ENCODE assay signal across 22 mouse cellular contexts in the genomic region with DNA sequence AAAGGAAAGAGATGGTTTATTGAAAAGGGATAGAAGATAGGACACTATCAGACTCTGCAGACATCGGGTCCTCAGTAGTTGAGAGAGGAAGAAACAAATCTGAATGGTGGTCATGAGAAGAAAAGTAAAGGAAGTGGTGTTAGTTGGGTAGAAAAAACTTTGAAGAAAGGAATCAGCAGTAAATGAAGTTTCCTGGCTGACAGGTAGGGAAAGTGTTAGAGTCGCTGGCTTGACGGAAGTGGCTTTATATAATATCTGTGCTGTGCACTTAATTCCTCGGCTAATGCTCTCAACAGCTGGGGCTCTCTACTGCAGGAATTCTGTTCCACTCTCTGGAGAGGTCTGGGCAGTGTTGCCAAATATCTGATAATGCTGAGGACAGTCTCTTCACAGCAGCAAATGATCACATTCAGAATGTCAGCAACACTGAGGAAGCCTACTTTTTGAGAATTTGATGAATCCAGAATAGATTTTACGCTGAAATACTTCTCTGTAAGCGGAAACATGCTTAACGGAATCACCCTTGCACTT. TPM values are rescaled to one million over a fixed set of nuclear protein-coding genes. Genes with fewer than 3 reads are reported as not detected.
A peak's percentile ranks its signal among the peaks of the same experiment; 100 is the strongest.
DNase-seq lines count a peak whose midpoint lies in the region; ATAC-seq and TF ChIP-seq lines count a peak whose summit lies in the region.
"Had no signal": no experiment of that assay in that cellular context is flagged by ENCODE, and none has a peak within 500 bp of the region (broad histone marks: within the 10 kb centered on the region; RNA-seq: fewer than 3 reads in every experiment).

No protein-coding gene starts in this region.

- no peaks in the 10 kb centered on the region for H3K27me3 ChIP-seq in embryonic facial prominence, embryonic 14.5 days (replicated peaks; ENCODE audit: control insufficient read depth, insufficient read depth, low read length)
- no peaks in the 10 kb centered on the region for H3K27me3 ChIP-seq in embryonic facial prominence, embryonic 10.5 days (replicated peaks; ENCODE audit: low read depth, poor library complexity, severe bottlenecking)
- no peaks in the 10 kb centered on the region for H3K27me3 ChIP-seq in limb, embryonic 14.5 days (ENCODE audit: control insufficient read depth, insufficient read depth, low read length)
- no peaks in the 10 kb centered on the region for H3K27me3 ChIP-seq in limb, embryonic 10.5 days (ENCODE audit: low read depth, poor library complexity, severe bottlenecking)
- H3K27me3 ChIP-seq in cerebellum, adult 2 months (ENCODE audit: control insufficient read depth, insufficient read depth, low read length) = no peaks in the 10 kb centered on the region
- H3K27me3 ChIP-seq: CH12.LX; embryonic facial prominence, embryonic 12.5 days; lung, embryonic 15.5 days; neural tube, embryonic 12.5 days had no signal

- DNase-seq in embryonic facial prominence, embryonic 14.5 days (ENCODE audit: low spot score) = peak; percentile 61
- DNase-seq in embryonic facial prominence, embryonic 10.5 days (ENCODE audit: low spot score) = no peak
- DNase-seq in limb, embryonic 14.5 days (ENCODE audit: low spot score) = peak; percentile 11
- no peak for DNase-seq in limb, embryonic 10.5 days (ENCODE audit: low spot score)
- peak; percentile 57 for DNase-seq in induced T-regulatory cell, adult 2 months (ENCODE audit: low read depth)
- DNase-seq in naive thymus-derived CD4-positive, alpha-beta T cell, adult 2 months (ENCODE audit: low read depth) = peak; percentile 38
- no peak for DNase-seq in cerebellum, adult 2 months
- DNase-seq: adrenal gland, adult 2 months; cerebellum, adult 11-12 months; forebrain, postnatal 0 days; kidney, adult 18-20 months; kidney, postnatal 14 days; layer of hippocampus, adult 9-11 months had no signal

- no peaks in the 10 kb centered on the region for H3K4me1 ChIP-seq in embryonic facial prominence, embryonic 14.5 days (ENCODE audit: control insufficient read depth, insufficient read depth, low read length)
- no peaks in the 10 kb centered on the region for H3K4me1 ChIP-seq in embryonic facial prominence, embryonic 10.5 days
- no peaks in the 10 kb centered on the region for H3K4me1 ChIP-seq in limb, embryonic 14.5 days (ENCODE audit: control insufficient read depth, insufficient read depth, low read length)
- no peaks in the 10 kb centered on the region for H3K4me1 ChIP-seq in limb, embryonic 10.5 days
- no peaks in the 10 kb centered on the region for H3K4me1 ChIP-seq in cerebellum, adult 2 months (ENCODE audit: control insufficient read depth, insufficient read depth, low read length)
- H3K4me1 ChIP-seq: embryonic facial prominence, embryonic 12.5 days; lung, embryonic 15.5 days; midbrain, embryonic 10.5 days; neural tube, embryonic 12.5 days had no signal

- peaks cover 45% of the 10 kb centered on the region for H3K36me3 ChIP-seq in embryonic facial prominence, embryonic 14.5 days (ENCODE audit: control insufficient read depth, insufficient read depth, low read length)
- peaks cover 36% of the 10 kb centered on the region for H3K36me3 ChIP-seq in embryonic facial prominence, embryonic 10.5 days (replicated peaks)
- H3K36me3 ChIP-seq in limb, embryonic 14.5 days (ENCODE audit: control insufficient read depth, insufficient read depth, low read length) = peaks cover 11% of the 10 kb centered on the region
- peaks cover 42% of the 10 kb centered on the region for H3K36me3 ChIP-seq in limb, embryonic 10.5 days

- no peak; the same call in 1 of the 2 replicates for ATAC-seq in embryonic facial prominence, embryonic 14.5 days (ENCODE audit: low read depth)
- no peak for ATAC-seq in limb, embryonic 14.5 days (ENCODE audit: low FRiP score, low read depth)
- ATAC-seq in erythroblast, adult 5-6 weeks (replicated peaks; ENCODE audit: low FRiP score, poor library complexity, severe bottlenecking) = no peak
- ATAC-seq: forebrain, postnatal 0 days; hindbrain, embryonic 16.5 days had no signal

- no peak overlapping the region for H3K4me2 ChIP-seq in embryonic facial prominence, embryonic 14.5 days (ENCODE audit: low read depth, low read length)
- no peak overlapping the region for H3K4me2 ChIP-seq in limb, embryonic 14.5 days (replicated peaks; ENCODE audit: low read depth, low read length, severe bottlenecking)
- H3K4me2 ChIP-seq: embryonic facial prominence, embryonic 12.5 days; lung, embryonic 15.5 days; neural tube, embryonic 12.5 days had no signal

- H3K4me3 ChIP-seq in embryonic facial prominence, embryonic 14.5 days (ENCODE audit: low read depth, low read length) = no peak overlapping the region
- no peak overlapping the region for H3K4me3 ChIP-seq in embryonic facial prominence, embryonic 10.5 days
- no peak overlapping the region for H3K4me3 ChIP-seq in limb, embryonic 14.5 days (replicated peaks; ENCODE audit: low read length)
- H3K4me3 ChIP-seq in limb, embryonic 10.5 days = no peak overlapping the region
- no peak overlapping the region for H3K4me3 ChIP-seq in cerebellum, adult 2 months (replicated peaks; ENCODE audit: insufficient read depth, low read depth, low read length)
- H3K4me3 ChIP-seq: embryonic facial prominence, embryonic 12.5 days; lung, embryonic 15.5 days; midbrain, embryonic 10.5 days; neural tube, embryonic 12.5 days had no signal

- no peak overlapping the region for H3K9ac ChIP-seq in embryonic facial prominence, embryonic 14.5 days (ENCODE audit: low read depth, low read length)
- no peak overlapping the region for H3K9ac ChIP-seq in limb, embryonic 14.5 days (ENCODE audit: low read depth, low read length, severe bottlenecking)
- H3K9ac ChIP-seq: embryonic facial prominence, embryonic 12.5 days; forebrain, postnatal 0 days; lung, embryonic 15.5 days; neural tube, embryonic 12.5 days had no signal

- 75% methylated on average over 7 of the region's 7 CpGs for WGBS in embryonic facial prominence, embryonic 14.5 days
- 92% methylated on average over 7 of the region's 7 CpGs for WGBS in embryonic facial prominence, embryonic 10.5 days
- WGBS in limb, embryonic 14.5 days = 82% methylated on average over 7 of the region's 7 CpGs
- WGBS in limb, embryonic 10.5 days = 93% methylated on average over 7 of the region's 7 CpGs
- WGBS in cerebellum, adult 2 months = 85% methylated on average over 7 of the region's 7 CpGs

- no peak for TF ChIP-seq CTCF in cerebellum, adult 2 months (IDR thresholded peaks at IDR 0.05; ENCODE audit: borderline replicate concordance, insufficient read depth, low read depth, low read length)

- TF ChIP-seq POLR2A in limb, embryonic 14.5 days (IDR thresholded peaks at IDR 0.05; ENCODE audit: borderline replicate concordance, extremely low read depth, insufficient read depth, insufficient read length) = no peak
- TF ChIP-seq POLR2A in cerebellum, adult 2 months (IDR thresholded peaks at IDR 0.05; ENCODE audit: borderline replicate concordance, insufficient read depth, low read length) = no peak

- H3K9me3 ChIP-seq in embryonic facial prominence, embryonic 14.5 days (ENCODE audit: control insufficient read depth, low read length) = no peaks in the 10 kb centered on the region
- H3K9me3 ChIP-seq in embryonic facial prominence, embryonic 10.5 days = no peaks in the 10 kb centered on the region
- no peaks in the 10 kb centered on the region for H3K9me3 ChIP-seq in limb, embryonic 14.5 days (ENCODE audit: control insufficient read depth, low read length)
- H3K9me3 ChIP-seq in limb, embryonic 10.5 days (replicated peaks) = no peaks in the 10 kb centered on the region
- H3K9me3 ChIP-seq: embryonic facial prominence, embryonic 12.5 days; lung, embryonic 15.5 days; midbrain, embryonic 10.5 days; neural tube, embryonic 12.5 days had no signal

- H3K27ac ChIP-seq in embryonic facial prominence, embryonic 14.5 days (replicated peaks; ENCODE audit: low read depth, low read length) = no peak overlapping the region
- H3K27ac ChIP-seq in embryonic facial prominence, embryonic 10.5 days (replicated peaks) = no peak overlapping the region
- H3K27ac ChIP-seq in limb, embryonic 14.5 days (replicated peaks; ENCODE audit: low read depth, low read length) = no peak overlapping the region
- no peak overlapping the region for H3K27ac ChIP-seq in limb, embryonic 10.5 days
- H3K27ac ChIP-seq in cerebellum, adult 2 months (ENCODE audit: insufficient read depth, low read length) = no peak overlapping the region
- H3K27ac ChIP-seq: embryonic facial prominence, embryonic 12.5 days; lung, embryonic 15.5 days; midbrain, embryonic 10.5 days; neural tube, embryonic 12.5 days had no signal

RNA-seq across cellular contexts. Expression of a gene that starts 31.9 kb away (rescaled TPM):
- polyA plus RNA-seq in embryonic facial prominence, embryonic 14.5 days (2014; fragmentation: Nextera tagmentation; extraction: Ambion mirVana) = 85.2 and 85.4 TPM in 2 replicates
- polyA plus RNA-seq in embryonic facial prominence, embryonic 10.5 days (2016; fragmentation: Nextera tagmentation; extraction: Ambion mirVana) = 121 and 129 TPM in 2 replicates
- polyA plus RNA-seq in limb, embryonic 14.5 days (2012; rRNA removed) = 44.1 and 46.0 TPM in 2 replicates
- polyA plus RNA-seq in limb, embryonic 14.5 days (2014; fragmentation: Nextera tagmentation; extraction: Ambion mirVana) = 85.4 and 99.9 TPM in 2 replicates
- polyA plus RNA-seq in limb, embryonic 10.5 days (2016; fragmentation: Nextera tagmentation; extraction: Ambion mirVana) = 117 and 122 TPM in 2 replicates
- total RNA-seq in erythroblast, adult 5-6 weeks (2015; ENCODE audit: low replicate concordance) = 42.3 and 66.0 TPM in 2 replicates
- total RNA-seq in erythroblast, adult 5-6 weeks (2017; ENCODE audit: low replicate concordance) = 69.5 and 91.7 TPM in 2 replicates
- polyA plus RNA-seq in cerebellum, adult 2 months (2012; rRNA removed) = 43.7 and 49.9 TPM in 2 replicates

RNA-seq across cellular contexts. Expression of a gene that starts 49.4 kb away (rescaled TPM):
- not detected in 2 replicates for polyA plus RNA-seq in embryonic facial prominence, embryonic 14.5 days (2014; fragmentation: Nextera tagmentation; extraction: Ambion mirVana)
- 0.08 and 0.10 TPM in 2 replicates for polyA plus RNA-seq in embryonic facial prominence, embryonic 10.5 days (2016; fragmentation: Nextera tagmentation; extraction: Ambion mirVana)
- polyA plus RNA-seq in limb, embryonic 14.5 days (2012; rRNA removed) = 0.03 TPM in 2 replicates
- not detected in 2 replicates for polyA plus RNA-seq in limb, embryonic 14.5 days (2014; fragmentation: Nextera tagmentation; extraction: Ambion mirVana)
- 0.08 TPM in 1 of 2 replicates, not detected in the other for polyA plus RNA-seq in limb, embryonic 10.5 days (2016; fragmentation: Nextera tagmentation; extraction: Ambion mirVana)
- not detected in 2 replicates for total RNA-seq in erythroblast, adult 5-6 weeks (2015; ENCODE audit: low replicate concordance)
- not detected in 2 replicates for total RNA-seq in erythroblast, adult 5-6 weeks (2017; ENCODE audit: low replicate concordance)
- 0.11 and 0.24 TPM in 2 replicates for polyA plus RNA-seq in cerebellum, adult 2 months (2012; rRNA removed)
- total RNA-seq: common myeloid progenitor, adult 5-6 weeks; gastrocnemius, adult 18-20 months had no signal
- polyA plus RNA-seq: adrenal gland, adult 2 months; forebrain, postnatal 0 days had no signal

Comparison
In these comparisons a context has a peak if more than half of its experiments do, and no peak if none do; other contexts are left out.
1. DNase-seq: peak in embryonic facial prominence, embryonic 14.5 days (single experiment), limb, embryonic 14.5 days (single experiment), induced T-regulatory cell, adult 2 months (single experiment) and naive thymus-derived CD4-positive, alpha-beta T cell, adult 2 months (single experiment); none in embryonic facial prominence, embryonic 10.5 days (single experiment), limb, embryonic 10.5 days (single experiment) and cerebellum, adult 2 months (0 of 2).